Mouse (Mus musculus) adrenal gland, postnatal 4 days (tissue): ENCODE data around the gene Pgm2l1. TPM values are rescaled to one million over a fixed set of nuclear protein-coding genes. Genes with fewer than 3 reads are reported as not detected.
"Not testable (repeated sequence)": the region's sequence is repeated elsewhere in the genome, so short reads cannot be mapped to it uniquely, and the experiment has no call there.

ENCODE experiments used
- DNase-seq, 2 experiments: peaks; one replicate each; pipeline ENCODE4 v3.0.0; 2021 to 2022; ENCODE audit warnings: low spot score in 2 of 2, mixed read lengths in 2 of 2
- total RNA-seq, 2 experiments: library from RNA; stranded (reverse); gene quantifications; 2 replicates each; pipeline ENCODE4 v1.2.3; 2021

Gene Pgm2l1
- total RNA-seq, 2 experiments from 2014 or later = 7.9 to 11.5 TPM

GRCm38 (mm10) chr7:100227896-100228525, 817 bp downstream of the Pgm2l1 start:
- peak in 1 of 2 experiments; percentile 9 for DNase-seq

DNA sequence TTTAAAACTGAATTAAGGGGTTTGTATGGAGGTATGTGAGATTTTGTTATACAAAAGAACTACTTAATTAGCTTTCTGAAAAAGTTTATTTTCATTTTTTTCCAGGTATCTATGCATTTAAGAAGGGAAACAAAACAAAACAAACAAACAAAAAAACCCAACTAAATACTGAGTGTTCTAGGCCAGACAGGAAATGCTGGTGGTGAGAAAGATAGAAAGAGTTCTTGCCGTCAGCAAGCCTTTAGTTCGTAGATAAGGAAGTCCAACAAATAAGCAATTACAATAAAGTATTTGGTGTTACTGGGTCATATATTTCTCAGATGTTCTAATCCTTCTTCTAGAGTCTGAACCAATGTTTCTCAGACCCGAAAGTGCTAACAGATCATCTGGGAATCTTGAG, 1.8 kb downstream of the Pgm2l1 start:
- no peak for DNase-seq

DNA sequence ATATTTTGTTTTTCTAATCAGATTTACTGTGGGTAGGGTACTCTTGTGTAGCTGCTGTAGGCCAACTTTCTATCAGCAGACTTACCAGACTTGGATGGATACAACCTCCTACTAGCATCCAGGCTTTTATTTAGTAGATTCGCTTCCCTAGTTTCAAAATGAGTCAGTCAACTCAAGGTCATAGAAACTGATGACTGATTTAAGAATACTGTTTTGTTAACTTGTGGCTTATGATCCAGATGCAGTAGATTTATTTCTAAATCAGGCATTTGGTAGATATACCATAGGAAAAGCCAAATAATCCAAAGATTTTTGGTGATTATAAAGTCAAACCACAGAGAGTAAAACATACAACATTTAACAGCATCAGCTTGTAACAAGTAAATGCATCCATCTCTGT, 3.5 kb downstream of the Pgm2l1 start:
- no peak for DNase-seq

- no peak for DNase-seq
Observed at GRCm38 (mm10) chr7:100231661-100232060, 4.5 kb downstream of the Pgm2l1 start.

DNA sequence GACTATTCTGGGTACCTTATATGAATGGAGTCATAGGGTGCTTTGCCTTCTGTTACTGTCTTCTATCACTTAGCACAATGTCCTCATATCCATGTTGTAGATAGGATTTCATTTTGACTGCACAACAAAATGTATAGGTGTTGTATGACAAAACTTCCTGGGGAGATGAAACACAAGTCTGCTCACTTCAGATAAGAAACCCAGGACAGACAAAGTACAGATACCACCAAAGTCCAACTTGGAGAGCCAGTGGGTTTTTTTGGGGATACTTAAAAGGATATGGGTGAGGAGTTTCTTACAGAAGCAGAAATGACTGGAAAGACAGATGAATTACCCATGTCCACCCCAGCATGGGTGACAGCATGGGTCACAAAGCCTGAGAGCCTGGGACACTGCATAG, 6.5 kb downstream of the Pgm2l1 start:
- no peak for DNase-seq

GRCm38 (mm10) chr7:100234264-100234885, 7.2 kb downstream of the Pgm2l1 start:
- peak in 1 of 2 experiments; percentile 9 for DNase-seq

DNA sequence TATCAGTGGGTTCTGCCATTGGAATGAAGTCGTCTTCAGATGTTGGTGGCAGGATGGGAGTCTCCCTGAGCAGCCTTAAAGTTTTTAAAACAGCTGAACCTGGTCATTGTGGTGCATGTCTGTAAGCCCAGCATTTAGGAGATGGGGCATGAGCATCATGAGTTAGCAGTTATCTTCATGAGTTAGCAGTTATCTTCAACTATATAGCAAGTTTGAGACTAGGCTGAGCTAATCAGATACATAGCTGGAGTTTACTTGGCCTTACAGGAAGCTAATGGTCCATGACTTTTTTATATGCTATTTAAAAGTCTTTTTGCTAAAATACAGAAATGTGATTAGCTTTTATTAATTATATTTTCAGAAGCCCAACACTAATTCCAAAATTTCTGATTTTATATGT, 11.1 kb downstream of the Pgm2l1 start:
- DNase-seq = no peak

GRCm38 (mm10) chr7:100240601-100241000, 13.4 kb downstream of the Pgm2l1 start:
- DNase-seq = no peak

GRCm38 (mm10) chr7:100243007-100243406, 15.8 kb downstream of the Pgm2l1 start:
- DNase-seq = no peak

- DNase-seq = no peak
Observed at GRCm38 (mm10) chr7:100244225-100244624, 17.0 kb downstream of the Pgm2l1 start.

DNA sequence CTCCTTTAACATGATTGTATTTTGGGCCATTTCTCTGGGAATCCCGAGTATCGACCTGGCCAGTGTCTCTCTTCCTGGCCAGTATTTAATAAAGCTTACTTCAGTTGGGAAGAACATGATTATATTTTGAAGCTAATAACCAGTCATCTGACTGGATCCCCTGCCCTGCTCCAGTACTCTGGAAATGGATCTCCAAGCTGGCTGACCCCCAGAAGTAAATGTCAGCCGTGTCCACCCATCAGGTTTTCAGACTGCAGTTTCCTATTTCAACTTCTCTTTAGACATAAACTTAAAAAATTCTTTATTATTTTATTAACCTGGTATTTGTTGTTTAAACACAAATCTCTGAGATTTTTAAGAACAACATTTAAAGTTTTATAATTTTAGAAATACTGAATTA, 18.0 kb downstream of the Pgm2l1 start:
- no peak for DNase-seq

DNA sequence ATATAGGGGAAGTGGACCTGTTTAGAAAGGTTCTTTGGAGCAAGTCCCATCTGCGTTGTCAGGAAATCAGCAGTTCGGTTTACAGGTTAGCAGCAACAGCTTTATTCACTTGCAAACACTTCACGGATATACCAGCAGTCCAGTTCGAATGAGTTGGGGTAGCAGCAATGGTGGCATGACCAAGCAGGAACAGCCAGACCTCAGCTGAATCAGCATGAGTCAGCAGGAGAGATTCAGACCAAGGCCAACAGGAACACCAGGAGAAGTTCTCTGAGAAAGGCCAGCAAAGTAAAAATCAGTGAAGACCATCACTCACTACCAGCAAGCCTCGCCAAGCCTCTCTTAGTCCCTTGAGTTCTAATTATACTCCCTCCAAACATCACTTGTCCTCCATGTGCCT, 23.5 kb downstream of the Pgm2l1 start:
- DNase-seq = no peak

GRCm38 (mm10) chr7:100262350-100262749, 35.2 kb downstream of the Pgm2l1 start:
- DNase-seq = no peak

DNA sequence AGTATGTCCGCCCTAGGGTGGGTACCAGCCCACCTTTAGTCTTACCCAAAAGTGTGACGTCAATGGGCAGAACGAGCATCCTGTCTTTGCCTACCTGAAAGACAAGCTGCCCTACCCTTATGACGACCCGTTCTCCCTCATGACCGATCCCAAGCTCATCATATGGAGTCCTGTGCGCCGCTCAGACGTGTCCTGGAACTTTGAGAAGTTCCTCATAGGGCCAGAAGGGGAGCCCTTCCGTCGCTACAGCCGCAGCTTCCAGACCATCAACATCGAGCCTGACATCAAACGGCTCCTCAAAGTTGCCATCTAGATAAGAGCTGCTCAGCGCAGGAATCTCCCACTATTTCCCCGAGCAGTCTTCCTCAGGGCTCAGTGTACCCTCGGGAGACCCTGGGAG, 37.7 kb downstream of the Pgm2l1 start:
- DNase-seq = not testable (repeated sequence)

- no peak for DNase-seq
Observed at GRCm38 (mm10) chr7:100272369-100272768, 45.2 kb downstream of the Pgm2l1 start.

DNA sequence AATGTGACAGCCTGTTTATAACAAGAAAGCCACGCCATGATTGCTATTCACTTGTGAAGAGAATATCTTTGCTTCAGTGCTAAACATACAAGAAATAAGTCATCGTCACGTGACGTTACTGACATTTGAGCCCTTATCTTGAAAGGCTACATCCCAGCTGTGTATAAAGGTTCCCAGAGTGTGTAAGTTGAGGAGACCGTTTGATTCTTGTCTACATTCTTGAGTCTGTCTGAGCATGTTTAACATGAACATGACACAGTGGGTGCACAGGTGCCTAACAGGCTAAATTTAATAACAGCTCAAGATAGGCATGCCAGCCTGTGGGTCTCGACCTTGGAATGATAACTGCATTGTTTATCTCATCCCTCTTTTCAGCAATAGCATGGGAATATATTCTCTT, 47.3 kb downstream of the Pgm2l1 start:
- no peak for DNase-seq

DNA sequence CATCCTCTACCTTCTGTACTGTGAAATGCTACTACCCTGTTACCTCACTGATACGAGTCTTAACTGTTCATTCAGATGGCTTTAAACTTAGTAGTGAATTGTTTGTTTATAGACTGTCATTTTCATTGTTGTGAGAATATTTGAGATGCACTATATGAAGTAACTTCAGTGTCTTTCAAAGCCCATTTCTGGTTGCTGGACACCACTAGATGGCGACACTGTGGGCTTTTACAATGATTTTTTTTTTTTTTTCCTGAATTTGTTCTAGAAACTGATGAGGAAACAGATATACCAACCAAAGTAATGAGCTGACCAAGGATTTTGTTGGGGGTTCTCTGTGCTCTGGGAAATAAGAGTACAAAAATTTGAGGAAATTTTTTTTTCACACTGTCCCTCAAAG, 49.2 kb downstream of the Pgm2l1 start:
- no peak for DNase-seq

- DNase-seq = no peak
Observed at GRCm38 (mm10) chr7:100279803-100280202, 52.6 kb downstream of the Pgm2l1 start.

- no peak for DNase-seq
Observed at GRCm38 (mm10) chr7:100281596-100281995, 54.4 kb downstream of the Pgm2l1 start.

DNA sequence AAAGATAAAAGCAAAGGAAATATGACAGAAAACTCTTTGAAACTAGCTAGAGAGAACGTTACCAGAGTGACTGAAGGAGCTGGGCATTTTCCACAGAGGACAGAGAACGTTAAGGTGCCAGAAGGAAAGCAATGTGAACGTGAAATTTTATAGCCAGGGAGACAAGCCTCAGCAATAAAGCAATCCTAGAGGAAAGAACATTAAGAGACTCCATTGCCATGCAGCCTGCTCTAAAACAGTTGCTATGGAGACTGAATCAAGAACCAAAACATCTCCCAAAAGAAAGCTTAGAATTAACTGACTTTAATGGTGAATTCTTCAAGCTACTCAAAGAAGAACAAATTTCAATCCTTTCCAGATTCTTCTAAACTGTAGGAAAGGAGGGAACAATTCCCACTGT, 56.1 kb downstream of the Pgm2l1 start:
- no peak for DNase-seq

- DNase-seq = no peak
Observed at GRCm38 (mm10) chr7:100285383-100285782, 58.2 kb downstream of the Pgm2l1 start, which contains the start of gene P4ha3. Gene P4ha3, plus strand, starts transcription at chr7:100285520.

DNA sequence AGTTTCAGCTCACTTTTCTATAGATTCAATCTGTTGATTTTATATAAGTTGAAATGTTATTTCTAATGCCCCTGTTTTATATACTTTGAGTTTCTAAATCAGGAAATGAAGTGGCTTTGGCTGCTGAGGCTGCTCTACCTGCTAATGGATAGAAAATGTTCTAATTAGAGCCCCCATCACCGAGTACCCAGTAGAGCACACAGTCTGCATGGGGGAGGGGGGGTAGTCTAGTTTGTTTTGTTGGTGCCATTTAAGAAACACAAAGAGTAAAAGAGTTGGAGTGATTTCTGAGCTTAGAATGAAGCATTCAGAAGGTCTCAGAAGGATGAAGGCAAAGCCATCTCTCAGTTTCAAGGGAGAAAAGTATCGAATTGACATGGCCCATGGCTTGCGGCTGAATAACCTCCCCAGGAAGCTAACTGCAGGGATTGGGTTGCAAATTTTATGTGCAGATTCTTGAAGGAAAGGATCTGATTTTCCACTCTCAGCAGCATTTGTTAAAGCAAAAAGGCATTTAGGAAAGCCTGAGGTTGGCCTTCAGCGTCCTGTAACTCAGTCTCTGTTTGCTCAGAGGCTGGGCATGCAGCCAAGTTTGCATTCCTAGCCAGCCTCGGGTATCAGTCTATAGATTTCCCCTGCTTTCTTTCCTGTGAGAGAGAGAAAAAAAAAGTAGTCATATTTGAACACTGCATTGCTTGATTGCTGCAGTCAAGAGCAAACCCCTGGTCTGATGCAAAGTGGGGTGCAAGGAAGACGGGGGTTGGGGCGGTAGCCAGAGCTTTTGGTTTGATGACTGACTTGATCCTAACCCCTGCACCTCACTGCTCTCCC, 60.8 kb downstream of the Pgm2l1 start:
- peak; percentile 20 to 52 for DNase-seq
